Mouse (Mus musculus) kidney, embryonic 16.5 days (tissue): ENCODE measurements around the gene Sulf2. TPM values are rescaled to one million over a fixed set of nuclear protein-coding genes. Genes with fewer than 3 reads are reported as not detected.

ENCODE experiments used
- ATAC-seq: fragments of 200-750 bp; cut with Nextera tagmentation; 2 replicates; pipeline ENCODE4 v1.8.0; 2017; ENCODE audit warnings: moderate TSS enrichment; ENCODE audit not compliant: low FRiP score, low TSS enrichment
- H3K27ac ChIP-seq: fragments of 300-500 bp; sonication (generic); 2 replicates; pipeline ENCODE4 v1.5.1; 2014; ENCODE audit warnings: low read length
- H3K27me3 ChIP-seq: fragments of 300-500 bp; sonication (generic); 2 replicates; pipeline ENCODE4 v1.6.1; 2014; ENCODE audit warnings: low read length, control low read depth, mixed read lengths; ENCODE audit not compliant: insufficient read depth
- H3K36me3 ChIP-seq: fragments of 300-500 bp; sonication (generic); 2 replicates; pipeline ENCODE4 v1.6.1; 2014; ENCODE audit warnings: low read length, control low read depth, mixed read lengths; ENCODE audit not compliant: insufficient read depth
- H3K4me1 ChIP-seq: fragments of 300-500 bp; sonication (generic); 2 replicates; pipeline ENCODE4 v1.6.1; 2014; ENCODE audit warnings: low read length, control low read depth, mixed read lengths; ENCODE audit not compliant: insufficient read depth
- H3K4me2 ChIP-seq: fragments of 300-500 bp; sonication (generic); replicated peaks from 2 replicates; pipeline ENCODE4 v1.6.1; 2014; ENCODE audit warnings: low read depth, low read length
- H3K4me3 ChIP-seq: fragments of 300-500 bp; sonication (generic); 2 replicates; pipeline ENCODE4 v1.5.1; 2014; ENCODE audit warnings: mild to moderate bottlenecking, low read length
- H3K9ac ChIP-seq: fragments of 300-500 bp; sonication (generic); replicated peaks from 2 replicates; pipeline ENCODE4 v1.6.1; 2014; ENCODE audit warnings: low read length
- H3K9me3 ChIP-seq: fragments of 300-500 bp; sonication (generic); 2 replicates; pipeline ENCODE4 v1.6.1; 2016; ENCODE audit warnings: low read length, control low read depth
- WGBS: fragments of 180-500 bp; shearing (Covaris S2); extraction: QIAGEN DNeasy Blood & Tissue Kit; methylation state at CpG from one replicate; pipeline ENCODE4 v1.1.7; 2014; 5-methylcytosine and 5-hydroxymethylcytosine counted together
- polyA plus RNA-seq: library from polyadenylated mRNA; unstranded; fragments of >200 nt; fragmentation: Nextera tagmentation; extraction: Ambion mirVana; gene quantifications from 2 replicates; pipeline ENCODE4 v1.2.1, GENCODE M21; 2015

Sulf2 gene
- polyA plus RNA-seq, 1 experiment from 2014 or later, result 52.7 TPM

DNA sequence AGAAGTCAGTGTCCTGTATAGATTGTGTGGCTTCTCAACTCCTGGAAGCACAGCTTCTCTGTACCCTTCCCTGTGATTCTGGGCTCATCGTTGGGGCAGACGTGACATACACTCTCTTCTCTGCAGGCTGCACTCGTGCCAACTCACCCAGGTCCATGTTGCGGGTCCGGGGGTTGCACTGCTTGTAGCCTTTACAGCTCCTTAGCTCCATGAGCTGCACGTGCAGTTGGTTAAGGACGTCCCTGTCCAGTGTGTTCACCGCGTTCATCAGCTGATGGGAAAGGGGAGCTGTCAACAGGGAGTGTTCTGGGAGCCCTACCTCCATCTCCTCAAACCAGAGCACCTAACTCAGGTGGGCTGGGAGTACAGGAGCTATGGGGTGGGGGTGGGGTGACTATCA lies 78.1 kb downstream of the Sulf2 start:
- 91% methylated on average over 9 of the region's 9 CpGs for WGBS
- H3K27ac ChIP-seq, result no peak overlapping the region

DNA sequence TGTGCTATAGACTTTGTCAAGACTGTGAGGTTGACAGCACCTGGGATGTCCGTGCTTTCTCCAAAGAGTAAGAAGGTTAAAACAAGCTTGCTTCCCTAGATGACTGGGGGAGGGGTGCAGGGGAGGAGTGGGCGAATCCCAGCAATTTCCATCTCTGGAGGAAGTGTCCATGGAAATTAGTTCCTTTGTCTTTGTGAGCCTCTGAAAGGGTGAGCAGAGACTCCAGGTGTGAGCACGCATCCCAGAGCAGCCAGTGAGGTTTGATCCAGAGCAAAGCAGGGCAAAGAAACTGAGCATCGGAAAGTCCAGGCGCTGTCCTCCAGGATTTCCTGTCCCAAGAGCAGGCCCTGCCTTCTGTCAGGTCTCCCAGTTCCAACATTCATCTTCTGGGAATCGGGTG lies 81.1 kb downstream of the Sulf2 start:
- Histone ChIP-seq H3K36me3 (peaks cover 32% of the 10 kb centered on the region), H3K4me1 (peaks cover 18% of the 10 kb centered on the region), H3K4me3 (no peak overlapping the region), H3K27ac (no peak overlapping the region), H3K9me3 (no peaks in the 10 kb centered on the region), H3K27me3 (no peaks in the 10 kb centered on the region), H3K9ac (no peak overlapping the region), H3K4me2 (no peak overlapping the region)
- ATAC-seq, result no peak
- 57% methylated on average over 6 of the region's 6 CpGs for WGBS

More for the DNA sequence above, 78.1 kb downstream of the Sulf2 start:
- Histone ChIP-seq H3K36me3 (peaks cover 12% of the 10 kb centered on the region; the same call in 1 of the 2 replicates), H3K4me2 (no peak overlapping the region), H3K4me3 (no peak overlapping the region), H3K9me3 (no peaks in the 10 kb centered on the region), H3K9ac (no peak overlapping the region), H3K4me1 (peaks cover 45% of the 10 kb centered on the region), H3K27me3 (no peaks in the 10 kb centered on the region)
- ATAC-seq, result no peak

DNA sequence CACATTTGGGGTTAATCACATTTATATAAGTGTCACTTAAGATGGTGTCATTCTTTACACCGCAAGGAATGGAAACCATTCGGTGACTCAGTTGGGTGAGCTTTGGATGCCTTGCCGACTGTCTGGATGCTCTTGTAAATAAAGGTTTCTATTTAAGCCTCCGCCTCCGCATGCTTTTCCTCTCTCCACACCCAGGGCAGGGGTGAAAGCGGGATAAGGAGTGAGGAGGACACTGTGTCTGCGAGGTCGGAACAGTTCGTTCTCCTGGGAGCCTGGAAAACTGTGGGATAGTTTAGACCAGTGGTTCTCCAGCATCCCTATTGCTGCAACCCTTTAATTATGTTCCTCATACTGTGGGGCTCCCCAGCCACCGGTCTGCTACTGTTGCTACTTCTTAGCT lies 82.4 kb downstream of the Sulf2 start:
- Histone ChIP-seq H3K36me3 (peaks cover 40% of the 10 kb centered on the region), H3K27me3 (no peaks in the 10 kb centered on the region), H3K4me3 (no peak overlapping the region), H3K4me2 (no peak overlapping the region), H3K4me1 (peaks cover 18% of the 10 kb centered on the region), H3K27ac (no peak overlapping the region), H3K9me3 (no peaks in the 10 kb centered on the region), H3K9ac (no peak overlapping the region)
- peak; percentile 21; the same call in 1 of the 2 replicates for ATAC-seq
- 45% methylated on average over 10 of the region's 10 CpGs for WGBS

DNA sequence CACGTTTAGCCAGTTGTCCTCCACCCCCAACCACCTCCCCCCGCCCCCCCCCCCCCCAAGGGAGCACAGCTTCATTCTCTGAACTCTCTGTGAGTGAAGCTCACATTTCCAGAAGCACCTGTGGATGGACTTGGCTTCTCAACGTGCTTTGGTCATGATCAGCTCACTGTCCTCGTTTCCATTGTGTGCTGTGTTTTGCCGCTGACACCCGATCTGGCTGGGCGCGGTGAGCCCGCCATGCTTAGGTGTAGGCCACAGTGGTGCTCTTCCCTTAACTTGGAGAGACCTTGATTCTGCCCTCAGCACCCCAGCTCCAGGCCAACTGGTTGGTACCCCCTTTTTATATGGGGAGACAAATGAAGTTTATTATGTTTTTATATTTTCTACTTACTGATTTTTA lies 83.6 kb downstream of the Sulf2 start:
- no peaks in the 10 kb centered on the region for H3K9me3 ChIP-seq
- no peak overlapping the region for H3K27ac ChIP-seq
- no peak overlapping the region for H3K4me3 ChIP-seq
- H3K27me3 ChIP-seq, result no peaks in the 10 kb centered on the region
- no peak overlapping the region for H3K4me2 ChIP-seq
- no peak overlapping the region for H3K9ac ChIP-seq
- no peak for ATAC-seq
- H3K4me1 ChIP-seq, result peaks cover 18% of the 10 kb centered on the region
- WGBS, result 74% methylated on average over 8 of the region's 9 CpGs
- peaks cover 42% of the 10 kb centered on the region for H3K36me3 ChIP-seq

DNA sequence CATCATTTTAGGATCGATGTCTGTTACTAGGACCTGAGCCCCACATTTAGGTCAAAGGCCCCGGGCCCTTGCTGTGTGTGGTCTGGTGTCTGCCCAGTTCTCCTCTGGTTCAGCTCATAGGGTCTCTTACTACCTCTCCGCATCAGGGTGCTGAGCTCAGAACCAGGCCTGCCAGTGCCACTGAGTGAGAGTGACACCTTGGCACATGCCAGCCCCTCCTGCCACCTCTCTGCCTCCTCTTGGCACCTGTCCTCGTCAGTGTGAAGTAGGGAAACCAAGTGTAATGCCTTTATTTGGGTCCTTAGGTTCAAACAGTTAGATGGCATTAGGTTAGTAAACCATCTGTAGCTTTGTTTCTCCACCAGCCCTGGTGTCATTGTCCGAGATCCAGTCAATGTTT lies 84.0 kb downstream of the Sulf2 start:
- H3K27me3 ChIP-seq, result no peaks in the 10 kb centered on the region
- no peak overlapping the region for H3K4me3 ChIP-seq
- H3K36me3 ChIP-seq, result peaks cover 44% of the 10 kb centered on the region
- no peak overlapping the region for H3K4me2 ChIP-seq
- no peak overlapping the region for H3K27ac ChIP-seq
- peaks cover 18% of the 10 kb centered on the region for H3K4me1 ChIP-seq
- no peaks in the 10 kb centered on the region for H3K9me3 ChIP-seq
- no peak for ATAC-seq
- 85% methylated on average over 5 of the region's 5 CpGs for WGBS
- H3K9ac ChIP-seq, result no peak overlapping the region

DNA sequence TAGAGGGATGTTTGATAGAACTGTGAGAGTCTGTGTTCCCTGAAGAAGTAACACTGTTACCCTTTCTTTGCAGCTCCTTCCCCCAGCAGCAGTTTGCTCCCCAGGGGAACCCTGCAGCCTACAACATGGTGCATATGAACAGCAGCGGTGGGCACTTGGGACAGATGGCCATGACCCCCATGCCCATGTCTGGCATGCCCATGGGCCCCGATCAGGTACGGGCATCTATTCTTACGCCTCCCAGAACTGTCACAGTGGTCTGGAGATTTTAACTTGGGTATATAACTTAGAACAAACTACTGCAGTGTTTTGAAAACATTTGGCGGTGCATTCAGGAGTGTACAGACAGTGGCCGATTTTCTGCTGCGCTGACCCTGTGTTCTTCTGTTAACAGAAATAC lies 85.7 kb downstream of the Sulf2 start:
- WGBS, result 89% methylated on average over 7 of the region's 7 CpGs
- no peaks in the 10 kb centered on the region for H3K27me3 ChIP-seq
- H3K9me3 ChIP-seq, result no peaks in the 10 kb centered on the region
- peaks cover 55% of the 10 kb centered on the region for H3K36me3 ChIP-seq
- peaks cover 16% of the 10 kb centered on the region for H3K4me1 ChIP-seq
- no peak overlapping the region for H3K27ac ChIP-seq
- no peak overlapping the region for H3K9ac ChIP-seq
- H3K4me3 ChIP-seq, result no peak overlapping the region
- ATAC-seq, result no peak
- H3K4me2 ChIP-seq, result no peak overlapping the region

DNA sequence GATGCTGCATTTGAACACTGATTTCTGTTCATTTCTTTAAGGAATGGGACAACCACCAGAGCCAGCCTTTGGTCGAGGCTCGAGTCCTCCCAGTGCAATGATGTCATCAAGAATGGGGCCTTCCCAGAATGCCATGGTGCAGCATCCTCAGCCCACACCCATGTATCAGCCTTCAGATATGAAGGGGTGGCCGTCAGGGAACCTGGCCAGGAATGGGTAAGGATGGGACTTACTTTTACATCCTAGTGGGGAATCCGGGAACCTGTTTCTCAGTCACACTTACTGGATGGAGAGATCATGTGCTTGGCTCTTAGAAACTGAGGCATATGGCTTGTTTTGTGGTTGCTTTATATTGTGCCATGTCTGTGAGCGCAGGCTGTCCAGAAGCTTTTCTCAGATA lies 86.3 kb downstream of the Sulf2 start:
- H3K4me3 ChIP-seq, result no peak overlapping the region
- H3K27me3 ChIP-seq, result no peaks in the 10 kb centered on the region
- no peak overlapping the region for H3K27ac ChIP-seq
- WGBS, result 84% methylated on average over 5 of the region's 5 CpGs
- H3K9ac ChIP-seq, result no peak overlapping the region
- H3K4me1 ChIP-seq, result peaks cover 10% of the 10 kb centered on the region
- H3K4me2 ChIP-seq, result no peak overlapping the region
- ATAC-seq, result no peak
- no peaks in the 10 kb centered on the region for H3K9me3 ChIP-seq
- H3K36me3 ChIP-seq, result peaks cover 58% of the 10 kb centered on the region

DNA sequence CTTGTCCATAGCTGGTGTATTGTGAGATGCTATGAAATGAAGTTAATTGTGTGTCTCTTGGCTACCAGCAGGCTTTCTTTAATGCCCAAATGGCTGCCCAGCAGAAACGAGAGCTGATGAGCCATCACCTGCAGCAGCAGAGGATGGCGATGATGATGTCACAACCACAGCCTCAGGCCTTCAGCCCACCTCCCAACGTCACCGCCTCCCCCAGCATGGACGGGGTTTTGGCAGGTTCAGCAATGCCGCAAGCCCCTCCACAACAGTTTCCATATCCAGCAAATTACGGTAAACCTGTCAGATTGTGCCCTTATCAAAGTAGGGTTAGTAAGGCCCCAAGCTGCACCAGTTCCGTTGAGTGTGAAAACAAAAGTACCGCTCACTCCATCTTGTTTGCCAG lies 87.2 kb downstream of the Sulf2 start:
- H3K4me3 ChIP-seq, result no peak overlapping the region
- no peaks in the 10 kb centered on the region for H3K9me3 ChIP-seq
- WGBS, result 85% methylated on average over 9 of the region's 9 CpGs
- H3K27ac ChIP-seq, result no peak overlapping the region
- ATAC-seq, result no peak
- no peak overlapping the region for H3K4me2 ChIP-seq
- no peak overlapping the region for H3K9ac ChIP-seq
- H3K4me1 ChIP-seq, result peaks cover 7% of the 10 kb centered on the region; the same call in 1 of the 2 replicates
- H3K27me3 ChIP-seq, result no peaks in the 10 kb centered on the region
- peaks cover 60% of the 10 kb centered on the region for H3K36me3 ChIP-seq

DNA sequence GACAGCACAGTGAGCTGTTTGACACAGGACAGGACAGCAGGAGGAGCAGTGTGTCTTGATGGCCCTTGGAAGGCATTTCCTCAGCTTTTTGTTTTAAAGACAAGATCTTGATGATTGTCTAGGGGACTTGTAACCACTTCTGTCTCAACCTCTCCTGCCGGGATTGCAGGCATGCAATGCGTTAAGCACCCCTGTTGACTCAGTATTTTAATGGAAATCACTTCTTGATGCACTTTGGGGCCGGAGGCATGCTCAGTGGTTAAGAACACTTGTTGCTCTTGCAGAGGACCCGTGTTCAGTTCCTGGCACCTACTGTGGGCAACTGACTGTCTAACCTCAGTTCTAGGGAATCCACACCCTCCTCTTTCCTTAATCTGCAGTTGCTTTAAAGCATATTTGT lies 89.0 kb downstream of the Sulf2 start:
- Histone ChIP-seq H3K4me3 (no peak overlapping the region), H3K27ac (no peak overlapping the region), H3K9ac (no peak overlapping the region), H3K4me2 (no peak overlapping the region), H3K9me3 (no peaks in the 10 kb centered on the region), H3K27me3 (no peaks in the 10 kb centered on the region), H3K4me1 (no peaks in the 10 kb centered on the region), H3K36me3 (peaks cover 56% of the 10 kb centered on the region)
- 86% methylated on average over 4 of the region's 4 CpGs for WGBS
- ATAC-seq, result no peak

DNA sequence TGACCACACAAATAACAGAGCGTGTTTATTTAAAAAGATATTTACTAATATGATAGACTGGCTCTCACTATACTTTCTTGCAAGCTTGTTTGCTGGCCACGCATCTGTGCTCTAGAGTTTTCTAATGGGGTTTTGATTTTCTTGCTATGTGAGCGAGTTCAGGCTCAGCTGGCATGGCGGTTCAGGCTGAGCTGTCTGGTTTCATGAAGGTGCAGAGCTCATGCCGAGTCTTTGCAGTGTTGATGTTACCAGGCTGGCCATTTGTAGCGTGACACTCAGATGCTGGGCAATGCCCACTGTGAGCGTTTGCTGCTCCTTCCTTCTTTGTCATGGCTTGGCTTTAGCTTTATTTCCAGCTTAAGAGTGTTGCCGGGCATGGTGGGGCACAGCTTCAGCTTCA lies 93.0 kb downstream of the Sulf2 start:
- no peaks in the 10 kb centered on the region for H3K27me3 ChIP-seq
- H3K4me3 ChIP-seq, result no peak overlapping the region
- H3K36me3 ChIP-seq, result peaks cover 43% of the 10 kb centered on the region
- H3K9me3 ChIP-seq, result no peaks in the 10 kb centered on the region
- no peak overlapping the region for H3K9ac ChIP-seq
- H3K27ac ChIP-seq, result peak overlapping the region; percentile 25; the same call in 1 of the 2 replicates
- H3K4me2 ChIP-seq, result no peak overlapping the region
- WGBS, result 76% methylated on average over 8 of the region's 8 CpGs
- no peaks in the 10 kb centered on the region for H3K4me1 ChIP-seq
- ATAC-seq, result no peak
